In genomic region chr5:73188576-73188975, GRCm38 (mm10) we compare ENCODE assay signal across 16 mouse cellular contexts.
A peak's percentile ranks its signal among the peaks of the same experiment; 100 is the strongest.
DNase-seq lines count a peak whose midpoint lies in the region; ATAC-seq and TF ChIP-seq lines count a peak whose summit lies in the region.
"Had no signal": no experiment of that assay in that cellular context is flagged by ENCODE, and none has a peak within 500 bp of the region (broad histone marks: within the 10 kb centered on the region; RNA-seq: fewer than 3 reads in every experiment).

No protein-coding gene starts in this region.

- no peaks in the 10 kb centered on the region for H3K9me3 ChIP-seq in heart, embryonic 12.5 days (replicated peaks)
- no peaks in the 10 kb centered on the region for H3K9me3 ChIP-seq in liver, embryonic 16.5 days (replicated peaks; ENCODE audit: control insufficient read depth, low read length)
- no peaks in the 10 kb centered on the region for H3K9me3 ChIP-seq in forebrain, postnatal 0 days (ENCODE audit: low read length)
- H3K9me3 ChIP-seq: limb, embryonic 13.5 days had no signal

- no peak for ATAC-seq in heart, embryonic 12.5 days (ENCODE audit: insufficient number of reproducible peaks, low FRiP score)
- no peak for ATAC-seq in liver, embryonic 16.5 days (ENCODE audit: low read depth)
- no peak for ATAC-seq in forebrain, postnatal 0 days

- DNase-seq in heart, postnatal 4 days: no peak
- peak; percentile 40 for DNase-seq in 3T3-L1 (ENCODE audit: low read depth, low spot score)
- no peak for DNase-seq in cerebellum, postnatal 25 days
- no peak for DNase-seq in forebrain, postnatal 0 days
- DNase-seq in adrenal gland, postnatal 25 days: no peak
- DNase-seq: B cell, adult 2 months; cerebellum, adult 2 months; gastrocnemius, postnatal 25 days; kidney, adult 9 months; thymus, postnatal 36 days had no signal

- H3K4me3 ChIP-seq in heart, embryonic 12.5 days: no peak overlapping the region; the same call in 1 of the 2 replicates
- peak overlapping the region; percentile 30 for H3K4me3 ChIP-seq in bone marrow, adult 2 months (replicated peaks; ENCODE audit: control insufficient read depth, low read depth, low read length)
- peak overlapping the region; percentile 66 for H3K4me3 ChIP-seq in liver, embryonic 16.5 days (ENCODE audit: low read depth, low read length)
- H3K4me3 ChIP-seq in forebrain, postnatal 0 days (ENCODE audit: low read depth, low read length): no peak overlapping the region
- H3K4me3 ChIP-seq: left cerebral cortex, adult 2 months; limb, embryonic 13.5 days had no signal

- H3K4me2 ChIP-seq in heart, embryonic 12.5 days: peak overlapping the region; percentile 8; the same call in 1 of the 2 replicates
- peak overlapping the region; percentile 62 for H3K4me2 ChIP-seq in liver, embryonic 16.5 days (ENCODE audit: low read depth, low read length)
- no peak overlapping the region for H3K4me2 ChIP-seq in forebrain, postnatal 0 days (ENCODE audit: low read depth)
- H3K4me2 ChIP-seq: limb, embryonic 13.5 days; midbrain, embryonic 11.5 days had no signal

- 76% methylated on average over 7 of the region's 7 CpGs for WGBS in heart, embryonic 12.5 days
- 82% methylated on average over 7 of the region's 7 CpGs for WGBS in bone marrow, adult 2 months
- WGBS in liver, embryonic 16.5 days (ENCODE audit: insufficient replicate concordance): 77% methylated on average over 7 of the region's 7 CpGs
- 82% methylated on average over 7 of the region's 7 CpGs for WGBS in forebrain, postnatal 0 days

- no peak for TF ChIP-seq CTCF in bone marrow, adult 2 months (IDR thresholded peaks at IDR 0.05; ENCODE audit: control insufficient read depth, insufficient read depth, low read length)
- TF ChIP-seq CTCF in forebrain, postnatal 0 days (IDR thresholded peaks at IDR 0.05; ENCODE audit: low read depth): no peak

- no peak overlapping the region for H3K9ac ChIP-seq in heart, embryonic 12.5 days
- peak overlapping the region; percentile 17; the same call in 1 of the 2 replicates for H3K9ac ChIP-seq in liver, embryonic 16.5 days (ENCODE audit: low read depth, low read length)
- no peak overlapping the region for H3K9ac ChIP-seq in forebrain, postnatal 0 days
- H3K9ac ChIP-seq: limb, embryonic 13.5 days had no signal

- peaks cover 38% of the 10 kb centered on the region for H3K4me1 ChIP-seq in heart, embryonic 12.5 days (replicated peaks)
- H3K4me1 ChIP-seq in bone marrow, adult 2 months (ENCODE audit: control insufficient read depth, insufficient read depth, low read length): peaks cover 2% of the 10 kb centered on the region; the same call in 1 of the 2 replicates
- peaks cover 44% of the 10 kb centered on the region for H3K4me1 ChIP-seq in liver, embryonic 16.5 days (ENCODE audit: control insufficient read depth, low read depth, low read length)
- no peaks in the 10 kb centered on the region for H3K4me1 ChIP-seq in forebrain, postnatal 0 days (ENCODE audit: insufficient read depth)

- no peaks in the 10 kb centered on the region for H3K27me3 ChIP-seq in heart, embryonic 12.5 days (replicated peaks)
- H3K27me3 ChIP-seq in liver, embryonic 16.5 days (ENCODE audit: control insufficient read depth, insufficient read depth, low read depth, low read length): no peaks in the 10 kb centered on the region
- H3K27me3 ChIP-seq in forebrain, postnatal 0 days (ENCODE audit: insufficient read depth, low read length): no peaks in the 10 kb centered on the region
- H3K27me3 ChIP-seq: limb, embryonic 13.5 days had no signal

- TF ChIP-seq POLR2A in bone marrow, adult 2 months (IDR thresholded peaks at IDR 0.05; ENCODE audit: borderline replicate concordance, control insufficient read depth, low read depth, low read length): no peak

- H3K36me3 ChIP-seq in heart, embryonic 12.5 days: peaks cover 3% of the 10 kb centered on the region; the same call in 1 of the 2 replicates
- peaks cover 11% of the 10 kb centered on the region; the same call in 1 of the 2 replicates for H3K36me3 ChIP-seq in liver, embryonic 16.5 days (ENCODE audit: control insufficient read depth, insufficient read depth)
- H3K36me3 ChIP-seq in forebrain, postnatal 0 days (ENCODE audit: insufficient read depth): no peaks in the 10 kb centered on the region

- H3K27ac ChIP-seq in heart, embryonic 12.5 days (ENCODE audit: poor library complexity, severe bottlenecking): peak overlapping the region; percentile 60; the same call in 1 of the 2 replicates
- peak overlapping the region; percentile 61 for H3K27ac ChIP-seq in bone marrow, adult 2 months (ENCODE audit: control insufficient read depth, insufficient read depth, low read depth, low read length, poor library complexity)
- H3K27ac ChIP-seq in liver, embryonic 16.5 days (ENCODE audit: low read length): peak overlapping the region; percentile 75
- no peak overlapping the region for H3K27ac ChIP-seq in forebrain, postnatal 0 days (ENCODE audit: low read depth, low read length)
- H3K27ac ChIP-seq: left cerebral cortex, adult 2 months; limb, embryonic 13.5 days had no signal

Comparison
In these comparisons a context has a peak if more than half of its experiments do, and no peak if none do; other contexts are left out.
1. H3K4me3 ChIP-seq: peak in bone marrow, adult 2 months (single experiment) and liver, embryonic 16.5 days (single experiment); none in heart, embryonic 12.5 days (single experiment) and forebrain, postnatal 0 days (single experiment).